ENCODE assay signal across 9 mouse cellular contexts in genomic region chr2:28532938-28533771, GRCm38 (mm10). TPM values are rescaled to one million over a fixed set of nuclear protein-coding genes. Genes with fewer than 3 reads are reported as not detected.
DNase-seq lines count a peak whose midpoint lies in the region; ATAC-seq and TF ChIP-seq lines count a peak whose summit lies in the region.
"Had no signal": no experiment of that assay in that cellular context is flagged by ENCODE, and none has a peak within 500 bp of the region (broad histone marks: within the 10 kb centered on the region; RNA-seq: fewer than 3 reads in every experiment).

No protein-coding gene starts in this region.

- intact Hi-C loops in heart, postnatal 14 days (cut with DNase I) = no loop called here

- peaks cover 2% of the 10 kb centered on the region for H3K4me1 ChIP-seq in ES-Bruce4 (ENCODE audit: control insufficient read depth, insufficient read depth, low read length)
- peaks cover 56% of the 10 kb centered on the region for H3K4me1 ChIP-seq in forebrain, embryonic 14.5 days (ENCODE audit: control insufficient read depth, insufficient read depth, low read length)
- peaks cover 12% of the 10 kb centered on the region for H3K4me1 ChIP-seq in lung, adult 2 months (ENCODE audit: control insufficient read depth, insufficient read depth, low read length)
- H3K4me1 ChIP-seq in neural tube, embryonic 15.5 days = peaks cover 98% of the 10 kb centered on the region

- DNase-seq in forebrain, embryonic 14.5 days (ENCODE audit: low spot score) = peak; percentile 91
- DNase-seq in heart, postnatal 14 days = peak; percentile 89 to 92
- peak; percentile 86 to 94 for DNase-seq in layer of hippocampus, adult 18-20 months (ENCODE audit: low spot score in 2 of 2)
- peak; percentile 91 for DNase-seq in lung, adult 2 months
- peak; percentile 72 for DNase-seq in thymus, postnatal 0 days (ENCODE audit: low spot score)

- WGBS in forebrain, embryonic 14.5 days = 4% methylated on average over 45 of the region's 49 CpGs
- 3% methylated on average over 49 of the region's 49 CpGs for WGBS in lung, adult 2 months
- WGBS in neural tube, embryonic 15.5 days = 3% methylated on average over 49 of the region's 49 CpGs

- peak; percentile 69; the same call in 1 of the 2 replicates for ATAC-seq in cerebellum, adult (ENCODE audit: insufficient number of reproducible peaks, low FRiP score, low TSS enrichment)
- ATAC-seq in forebrain, embryonic 14.5 days = peak; percentile 91
- ATAC-seq in neural tube, embryonic 15.5 days (ENCODE audit: low FRiP score) = peak; percentile 94

- no peak for TF ChIP-seq POLR2A in ES-Bruce4 (IDR thresholded peaks at IDR 0.05; ENCODE audit: insufficient read depth, low read length)
- peak; percentile 44; the same call in 1 of the 2 replicates for TF ChIP-seq POLR2A in lung, adult 2 months (IDR thresholded peaks at IDR 0.05; ENCODE audit: borderline replicate concordance, extremely low read depth, low read depth, low read length)

- H3K27me3 ChIP-seq in ES-Bruce4 (ENCODE audit: control insufficient read depth, insufficient read depth, low read length, poor library complexity, severe bottlenecking) = no peaks in the 10 kb centered on the region
- H3K27me3 ChIP-seq in forebrain, embryonic 14.5 days (replicated peaks; ENCODE audit: control insufficient read depth, insufficient read depth, low read length) = no peaks in the 10 kb centered on the region
- H3K27me3 ChIP-seq in neural tube, embryonic 15.5 days (replicated peaks) = no peaks in the 10 kb centered on the region

- H3K36me3 ChIP-seq in ES-Bruce4 (ENCODE audit: control insufficient read depth, insufficient read depth, low read length, poor library complexity, severe bottlenecking) = no peaks in the 10 kb centered on the region
- H3K36me3 ChIP-seq in forebrain, embryonic 14.5 days (ENCODE audit: control insufficient read depth, insufficient read depth, low read length) = no peaks in the 10 kb centered on the region
- H3K36me3 ChIP-seq in neural tube, embryonic 15.5 days = no peaks in the 10 kb centered on the region

- no peak overlapping the region for H3K27ac ChIP-seq in ES-Bruce4 (ENCODE audit: insufficient read depth, low read length)
- H3K27ac ChIP-seq in forebrain, embryonic 14.5 days (ENCODE audit: low read depth, low read length) = peak overlapping the region; percentile 39; the same call in 1 of the 2 replicates
- peak overlapping the region; percentile 82 for H3K27ac ChIP-seq in neural tube, embryonic 15.5 days (replicated peaks)

- no peak for TF ChIP-seq EP300 in ES-Bruce4 (IDR thresholded peaks at IDR 0.05; ENCODE audit: insufficient read depth, low read depth, low read length)

- peak overlapping the region; percentile 16; the same call in 1 of the 2 replicates for H3K9ac ChIP-seq in ES-Bruce4 (ENCODE audit: low read depth, poor library complexity, severe bottlenecking)
- H3K9ac ChIP-seq in forebrain, embryonic 14.5 days (ENCODE audit: low read length) = peak overlapping the region; percentile 74
- H3K9ac ChIP-seq in neural tube, embryonic 15.5 days (replicated peaks) = peak overlapping the region; percentile 73

- H3K4me2 ChIP-seq in forebrain, embryonic 14.5 days (ENCODE audit: low read length) = peak overlapping the region; percentile 86
- peak overlapping the region; percentile 80 for H3K4me2 ChIP-seq in neural tube, embryonic 15.5 days

- no peak for TF ChIP-seq CTCF in ES-Bruce4 (IDR thresholded peaks at IDR 0.05; ENCODE audit: low read depth, low read length)
- TF ChIP-seq CTCF in lung, adult 2 months (IDR thresholded peaks at IDR 0.05; ENCODE audit: insufficient read depth, low read length) = no peak

- H3K4me3 ChIP-seq in ES-Bruce4 (ENCODE audit: low read depth, low read length) = peak overlapping the region; percentile 56
- peak overlapping the region; percentile 46 for H3K4me3 ChIP-seq in forebrain, embryonic 14.5 days (ENCODE audit: low read depth, low read length)
- peak overlapping the region; percentile 79 for H3K4me3 ChIP-seq in lung, adult 2 months (replicated peaks; ENCODE audit: extremely low read depth, low read depth, low read length)
- H3K4me3 ChIP-seq in neural tube, embryonic 15.5 days (replicated peaks) = peak overlapping the region; percentile 61

- no peaks in the 10 kb centered on the region for H3K9me3 ChIP-seq in ES-Bruce4 (replicated peaks; ENCODE audit: control insufficient read depth, insufficient read depth, low read length, poor library complexity, severe bottlenecking)
- no peaks in the 10 kb centered on the region for H3K9me3 ChIP-seq in forebrain, embryonic 14.5 days (replicated peaks; ENCODE audit: control insufficient read depth, low read length)
- H3K9me3 ChIP-seq in neural tube, embryonic 15.5 days (replicated peaks) = no peaks in the 10 kb centered on the region

RNA-seq across cellular contexts. Expression of gene Ralgds, which starts 20.2 kb away (rescaled TPM):
- 49.2 and 50.4 TPM in 2 replicates for polyA plus RNA-seq in ES-Bruce4 (2011; ENCODE audit: insufficient read depth, insufficient read length, low read depth, missing spikeins)
- polyA plus RNA-seq in forebrain, embryonic 14.5 days (2014; fragmentation: Nextera tagmentation; extraction: Ambion mirVana) = 63.3 and 82.1 TPM in 2 replicates
- total RNA-seq in heart, postnatal 14 days (2021) = 10 to 100 TPM; 14.5 to 18.2 TPM
- total RNA-seq in layer of hippocampus, adult 18-20 months (2021) = 100 to 1,000 TPM; 127 to 132 TPM
- 83.5 and 84.1 TPM in 2 replicates for polyA plus RNA-seq in lung, adult 2 months (2012; rRNA removed)
- polyA plus RNA-seq in neural tube, embryonic 15.5 days (2015; fragmentation: Nextera tagmentation; extraction: Ambion mirVana) = 64.7 and 70.4 TPM in 2 replicates
- polyA plus RNA-seq in thymus, postnatal 0 days (2015; fragmentation: Nextera tagmentation; extraction: Ambion mirVana) = 13.3 and 15.7 TPM in 2 replicates

RNA-seq across cellular contexts. Expression of gene Gm10134, which starts 27.3 kb away (rescaled TPM):
- 2.8 TPM in 1 of 2 replicates, not detected in the other for polyA plus RNA-seq in ES-Bruce4 (2011; ENCODE audit: insufficient read depth, insufficient read length, low read depth, missing spikeins)
- 0.94 TPM in 1 of 2 replicates, not detected in the other for polyA plus RNA-seq in forebrain, embryonic 14.5 days (2014; fragmentation: Nextera tagmentation; extraction: Ambion mirVana)
- 1 to 10 TPM; 1.2 to 1.4 TPM for total RNA-seq in heart, postnatal 14 days (2021)
- 1 to 10 TPM; 1.0 to 1.8 TPM for total RNA-seq in layer of hippocampus, adult 18-20 months (2021)
- 1.1 TPM in 2 replicates for polyA plus RNA-seq in lung, adult 2 months (2012; rRNA removed)
- polyA plus RNA-seq in neural tube, embryonic 15.5 days (2015; fragmentation: Nextera tagmentation; extraction: Ambion mirVana) = 2.1 and 3.5 TPM in 2 replicates
- polyA plus RNA-seq in thymus, postnatal 0 days (2015; fragmentation: Nextera tagmentation; extraction: Ambion mirVana) = 2.6 and 3.6 TPM in 2 replicates

RNA-seq across cellular contexts. Expression of gene Cel, which starts 30.0 kb away (rescaled TPM):
- not detected in 2 replicates for polyA plus RNA-seq in ES-Bruce4 (2011; ENCODE audit: insufficient read depth, insufficient read length, low read depth, missing spikeins)
- not detected in 2 replicates for polyA plus RNA-seq in forebrain, embryonic 14.5 days (2014; fragmentation: Nextera tagmentation; extraction: Ambion mirVana)
- not detected for total RNA-seq in heart, postnatal 14 days (2021)
- not detected for total RNA-seq in layer of hippocampus, adult 18-20 months (2021)
- 0.12 and 3.3 TPM in 2 replicates for polyA plus RNA-seq in lung, adult 2 months (2012; rRNA removed)
- 0.09 and 3.3 TPM in 2 replicates for polyA plus RNA-seq in neural tube, embryonic 15.5 days (2015; fragmentation: Nextera tagmentation; extraction: Ambion mirVana)
- polyA plus RNA-seq in thymus, postnatal 0 days (2015; fragmentation: Nextera tagmentation; extraction: Ambion mirVana) = 0.44 and 0.50 TPM in 2 replicates
- total RNA-seq: left cerebral cortex, adult 8-10 months had no signal

RNA-seq across cellular contexts. Expression of gene Gbgt1, which starts 36.5 kb away (rescaled TPM):
- polyA plus RNA-seq in ES-Bruce4 (2011; ENCODE audit: insufficient read depth, insufficient read length, low read depth, missing spikeins) = 2.1 and 2.8 TPM in 2 replicates
- 0.22 and 0.33 TPM in 2 replicates for polyA plus RNA-seq in forebrain, embryonic 14.5 days (2014; fragmentation: Nextera tagmentation; extraction: Ambion mirVana)
- 1 to 10 TPM; 2.6 to 3.7 TPM for total RNA-seq in heart, postnatal 14 days (2021)
- 1 to 10 TPM; 1.5 to 2.2 TPM for total RNA-seq in layer of hippocampus, adult 18-20 months (2021)
- 5.1 and 5.6 TPM in 2 replicates for polyA plus RNA-seq in lung, adult 2 months (2012; rRNA removed)
- polyA plus RNA-seq in neural tube, embryonic 15.5 days (2015; fragmentation: Nextera tagmentation; extraction: Ambion mirVana) = 1.2 and 2.1 TPM in 2 replicates
- 0.35 and 0.88 TPM in 2 replicates for polyA plus RNA-seq in thymus, postnatal 0 days (2015; fragmentation: Nextera tagmentation; extraction: Ambion mirVana)

RNA-seq across cellular contexts. Expression of gene Gtf3c5, which starts 50.4 kb away (rescaled TPM):
- polyA plus RNA-seq in ES-Bruce4 (2011; ENCODE audit: insufficient read depth, insufficient read length, low read depth, missing spikeins) = 29.0 TPM in 2 replicates
- 20.5 and 28.6 TPM in 2 replicates for polyA plus RNA-seq in forebrain, embryonic 14.5 days (2014; fragmentation: Nextera tagmentation; extraction: Ambion mirVana)
- total RNA-seq in heart, postnatal 14 days (2021) = 10 to 100 TPM in 1 of 2 experiments, 1 to 10 TPM in 1; 9.8 to 10.9 TPM
- total RNA-seq in layer of hippocampus, adult 18-20 months (2021) = 10 to 100 TPM; 19.6 to 20.5 TPM
- 21.6 and 27.3 TPM in 2 replicates for polyA plus RNA-seq in lung, adult 2 months (2012; rRNA removed)
- 37.2 and 40.1 TPM in 2 replicates for polyA plus RNA-seq in neural tube, embryonic 15.5 days (2015; fragmentation: Nextera tagmentation; extraction: Ambion mirVana)
- polyA plus RNA-seq in thymus, postnatal 0 days (2015; fragmentation: Nextera tagmentation; extraction: Ambion mirVana) = 18.8 and 20.7 TPM in 2 replicates

Comparison
In these comparisons a context has a peak if more than half of its experiments do, and no peak if none do; other contexts are left out.
1. H3K9ac ChIP-seq: peak in every context shown above with its lines; median percentile 74 in forebrain, embryonic 14.5 days; 73 in neural tube, embryonic 15.5 days; 16 in ES-Bruce4.